Mouse (Mus musculus) heart, adult 2 months (tissue): ENCODE results near the gene Cfap221. TPM values are rescaled to one million over a fixed set of nuclear protein-coding genes. Genes with fewer than 3 reads are reported as not detected.

ENCODE experiments used
- DNase-seq, 2 experiments: peaks; one replicate each; pipeline ENCODE4 v3.0.0; 2021
- H3K27ac ChIP-seq: fragments of 200-600 bp; 2 replicates; pipeline ENCODE4 v1.8.1; 2022
- H3K27me3 ChIP-seq: fragments of 200-500 bp; 2 replicates; pipeline ENCODE4 v1.6.1; 2012; ENCODE audit warnings: mild to moderate bottlenecking, low read length, inconsistent platforms, mixed read lengths; ENCODE audit not compliant: control insufficient read depth, insufficient read depth
- H3K36me3 ChIP-seq: fragments of 200-500 bp; 2 replicates; pipeline ENCODE4 v1.6.1; 2012; ENCODE audit warnings: low read length, inconsistent platforms; ENCODE audit not compliant: control insufficient read depth, insufficient read depth
- H3K4me1 ChIP-seq: fragments of 200-500 bp; 2 replicates; pipeline ENCODE4 v1.6.1; 2011; ENCODE audit warnings: low read length; ENCODE audit not compliant: control insufficient read depth, insufficient read depth
- H3K4me3 ChIP-seq: fragments of 200-600 bp; 2 replicates; pipeline ENCODE4 v1.8.1; 2022
- H3K79me2 ChIP-seq: fragments of 200-500 bp; replicated peaks from 2 replicates; pipeline ENCODE4 v1.6.1; 2012; ENCODE audit warnings: mild to moderate bottlenecking, inconsistent platforms, low read length, moderate library complexity, mixed read lengths; ENCODE audit not compliant: control insufficient read depth, insufficient read depth
- H3K9ac ChIP-seq: fragments of 200-500 bp; 2 replicates; pipeline ENCODE4 v1.6.1; 2012; ENCODE audit warnings: low read depth, mild to moderate bottlenecking, control low read depth, inconsistent platforms, low read length, mixed read lengths
- CTCF ChIP-seq: fragments of 200-600 bp; IDR thresholded peaks from 2 replicates; pipeline ENCODE4 v1.8.1; 2022; ENCODE audit warnings: antibody characterized with exemption, mild to moderate bottlenecking, moderate library complexity
- EP300 ChIP-seq: fragments of 200-500 bp; IDR thresholded peaks from 2 replicates; pipeline ENCODE4 v1.6.1; 2011; ENCODE audit warnings: low read depth, low read length, control low read depth; ENCODE audit not compliant: insufficient read depth
- POLR2A ChIP-seq: fragments of 200-500 bp; IDR thresholded peaks from 2 replicates; pipeline ENCODE4 v1.6.1; 2011; ENCODE audit warnings: mild to moderate bottlenecking, low read depth, low read length, control low read depth; ENCODE audit not compliant: insufficient read depth
- WGBS: fragments of 180-500 bp; shearing (Covaris S2); methylation state at CpG from one replicate; pipeline ENCODE4 v1.1.7; 2018; 5-methylcytosine and 5-hydroxymethylcytosine counted together
- intact Hi-C: fragments of 180-260 bp; cut with DNase I; formaldehyde crosslinking; loops from one replicate; pipeline ENCODE4 v1.15.1; 2025
- polyA plus RNA-seq: library from polyadenylated mRNA; depleted of rRNA; stranded (reverse); fragments of >200 nt; gene quantifications from 2 replicates; pipeline ENCODE4 v1.2.3, GENCODE M21; 2012
- total RNA-seq, 2 experiments: library from RNA; stranded (reverse); gene quantifications; 2 replicates each; pipeline ENCODE4 v1.2.3; 2021

The Cfap221 gene
- total and polyA plus RNA-seq, 3 experiments = 0.25 TPM; not detected in 2

DNA sequence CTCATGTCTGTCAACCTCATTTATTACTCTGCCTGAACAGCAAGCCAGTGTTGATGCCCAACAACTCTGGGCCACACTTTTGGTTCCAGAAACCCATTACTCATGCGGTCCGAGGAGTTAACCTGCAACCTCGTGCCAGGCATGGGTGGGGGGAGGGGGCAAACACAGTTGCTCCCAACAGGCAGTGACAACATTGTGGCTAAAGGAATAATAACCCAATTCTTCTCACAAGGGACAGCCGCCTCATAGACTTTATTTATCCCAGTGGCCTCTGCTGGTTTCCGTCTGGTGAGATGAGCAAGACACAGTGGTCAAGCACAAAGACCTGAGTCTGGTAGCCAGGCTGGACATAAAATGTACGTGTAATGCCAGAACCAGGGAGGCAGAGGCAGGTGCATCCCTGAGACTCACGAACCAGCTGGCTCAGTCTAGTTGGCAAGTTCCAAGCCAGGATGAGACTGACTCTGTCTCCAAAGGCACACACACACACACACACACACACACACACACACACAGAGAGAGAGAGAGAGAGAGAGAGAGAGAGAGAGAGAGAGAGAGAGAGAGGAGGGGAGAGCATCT is 38.5 kb upstream of the Cfap221 start:
- intact Hi-C loops = no loop called here
- Histone ChIP-seq H3K9ac (no peak overlapping the region), H3K27ac (no peak overlapping the region), H3K36me3 (no peaks in the 10 kb centered on the region), H3K79me2 (no peaks in the 10 kb centered on the region), H3K4me3 (no peak overlapping the region), H3K27me3 (no peaks in the 10 kb centered on the region), H3K4me1 (no peaks in the 10 kb centered on the region)
- DNase-seq = no peak
- 78% methylated on average over 7 of the region's 7 CpGs for WGBS
- TF ChIP-seq EP300 = no peak

DNA sequence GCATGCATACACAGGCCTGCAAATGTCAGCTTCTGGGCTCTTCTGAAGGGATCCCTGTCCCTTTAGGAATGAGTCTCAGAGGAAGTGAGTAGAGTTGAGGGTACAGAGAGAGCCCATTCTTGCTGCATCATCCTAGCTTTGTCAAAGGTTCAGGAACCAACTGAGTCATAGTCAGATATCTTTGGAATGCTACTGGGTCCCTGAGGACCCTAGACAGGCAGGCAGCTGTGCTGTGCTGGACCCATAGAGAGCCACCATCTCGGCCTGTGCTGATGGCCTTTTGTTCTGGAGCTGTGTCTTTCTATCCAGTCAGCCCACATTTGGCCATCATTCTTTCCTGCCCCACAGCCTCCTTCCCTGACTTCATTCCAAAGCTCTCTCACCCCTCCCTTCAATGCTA is 37.8 kb upstream of the Cfap221 start:
- H3K27ac ChIP-seq = no peak overlapping the region
- no peaks in the 10 kb centered on the region for H3K36me3 ChIP-seq
- H3K4me3 ChIP-seq = no peak overlapping the region
- H3K79me2 ChIP-seq = no peaks in the 10 kb centered on the region
- H3K4me1 ChIP-seq = no peaks in the 10 kb centered on the region
- no peak overlapping the region for H3K9ac ChIP-seq
- WGBS = 41% methylated on average over 1 of the region's 1 CpGs
- DNase-seq = no peak
- H3K27me3 ChIP-seq = no peaks in the 10 kb centered on the region
- TF ChIP-seq EP300 (no peak), CTCF (no peak), POLR2A (no peak)
- intact Hi-C loops = loop anchor here (5.0 kb wide), 1 partner anchor 118 kb away; no protein-coding TSS in a partner anchor

- Histone ChIP-seq H3K36me3 (no peaks in the 10 kb centered on the region), H3K27ac (no peak overlapping the region), H3K9ac (no peak overlapping the region), H3K4me1 (no peaks in the 10 kb centered on the region), H3K4me3 (no peak overlapping the region), H3K79me2 (no peaks in the 10 kb centered on the region), H3K27me3 (no peaks in the 10 kb centered on the region)
- WGBS = 86% methylated on average over 2 of the region's 2 CpGs
- TF ChIP-seq POLR2A = no peak
- no peak for TF ChIP-seq CTCF
- no peak for TF ChIP-seq EP300
- intact Hi-C loops = loop anchor here (1.0 to 5.0 kb wide), 2 partner anchors 60 to 119 kb away; no protein-coding TSS in a partner anchor
- DNase-seq = no peak
Measured at GRCm38 (mm10) chr1:120033469-120033854, 36.4 kb upstream of the Cfap221 start.

DNA sequence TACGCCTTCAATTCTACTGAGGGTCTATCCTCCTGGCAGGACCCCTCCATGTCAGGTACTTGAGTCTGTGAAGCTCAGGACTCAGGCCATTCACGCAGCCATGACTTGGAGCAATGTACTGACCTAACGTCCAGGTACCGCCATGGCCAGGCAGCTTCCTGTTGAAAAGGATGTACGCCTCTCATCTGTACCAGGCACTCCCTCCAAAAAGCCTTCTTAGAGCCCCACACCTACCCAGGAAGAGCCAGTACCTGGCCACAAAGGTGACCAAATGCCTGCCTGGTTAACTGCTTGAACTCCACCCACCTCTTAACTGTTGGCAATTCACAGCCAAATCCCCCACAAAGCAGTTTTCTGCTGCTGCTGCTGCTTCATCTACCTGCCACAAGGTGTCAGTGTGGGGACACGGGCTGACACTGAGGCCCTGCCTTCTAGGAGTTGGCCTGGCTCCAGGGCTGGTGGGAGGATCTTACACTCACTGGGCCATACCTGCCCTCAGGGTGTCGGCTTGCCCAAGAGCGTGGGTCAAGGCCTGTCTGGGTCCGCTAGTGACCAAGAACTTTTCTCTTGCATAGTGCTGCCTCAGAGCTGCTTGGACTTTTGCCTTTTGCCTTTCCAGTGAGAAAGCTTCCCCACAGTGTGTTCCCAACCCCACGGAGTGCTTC is 35.9 kb upstream of the Cfap221 start:
- H3K4me1 ChIP-seq = no peaks in the 10 kb centered on the region
- no peak overlapping the region for H3K27ac ChIP-seq
- peak; percentile 75 to 79 for DNase-seq
- intact Hi-C loops = loop anchor here (1.0 to 5.0 kb wide), 2 partner anchors 60 to 119 kb away; no protein-coding TSS in a partner anchor
- no peak overlapping the region for H3K4me3 ChIP-seq
- no peaks in the 10 kb centered on the region for H3K79me2 ChIP-seq
- TF ChIP-seq EP300 (peak; percentile 70; the same call in 1 of the 2 replicates), POLR2A (no peak), CTCF (peak; percentile 90)
- H3K9ac ChIP-seq = no peak overlapping the region
- H3K36me3 ChIP-seq = no peaks in the 10 kb centered on the region
- WGBS = 35% methylated on average over 10 of the region's 10 CpGs
- H3K27me3 ChIP-seq = no peaks in the 10 kb centered on the region

DNA sequence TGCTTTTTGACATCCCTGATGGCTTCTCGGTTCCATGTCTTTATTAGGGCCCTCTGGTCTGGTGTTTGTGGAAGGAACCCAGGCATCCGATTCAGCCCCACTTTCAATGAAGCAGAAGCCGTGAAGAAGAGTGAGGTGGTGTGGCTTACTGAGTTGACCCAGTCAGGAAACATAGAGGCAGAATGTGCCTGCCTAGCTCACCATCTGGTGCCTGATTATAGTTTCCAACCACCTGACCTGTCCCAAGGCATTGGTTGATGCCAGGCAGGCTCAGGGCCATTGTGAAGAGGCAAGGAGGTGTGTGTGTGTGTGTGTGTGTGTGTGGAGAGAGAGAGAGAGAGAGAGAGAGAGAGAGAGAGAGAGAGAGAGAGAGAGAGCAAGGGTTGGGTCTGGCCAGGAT is 33.4 kb upstream of the Cfap221 start:
- Histone ChIP-seq H3K27me3 (no peaks in the 10 kb centered on the region), H3K4me3 (no peak overlapping the region), H3K9ac (no peak overlapping the region), H3K4me1 (no peaks in the 10 kb centered on the region), H3K36me3 (no peaks in the 10 kb centered on the region), H3K27ac (no peak overlapping the region), H3K79me2 (no peaks in the 10 kb centered on the region)
- no peak for TF ChIP-seq POLR2A
- no peak for TF ChIP-seq EP300
- no peak for TF ChIP-seq CTCF
- intact Hi-C loops = loop anchor here (5.0 kb wide), 1 partner anchor 122 kb away; no protein-coding TSS in a partner anchor
- DNase-seq = no peak
- 79% methylated on average over 3 of the region's 3 CpGs for WGBS

GRCm38 (mm10) chr1:120027693-120028092 is 30.7 kb upstream of the Cfap221 start:
- intact Hi-C loops = no loop called here
- no peaks in the 10 kb centered on the region for H3K4me1 ChIP-seq
- peak; percentile 47 to 52 for DNase-seq
- no peak overlapping the region for H3K4me3 ChIP-seq
- H3K27ac ChIP-seq = no peak overlapping the region
- TF ChIP-seq CTCF (no peak), EP300 (no peak), POLR2A (no peak)
- no peaks in the 10 kb centered on the region for H3K27me3 ChIP-seq
- H3K79me2 ChIP-seq = no peaks in the 10 kb centered on the region
- no peak overlapping the region for H3K9ac ChIP-seq
- no peaks in the 10 kb centered on the region for H3K36me3 ChIP-seq
- 40% methylated on average over 4 of the region's 4 CpGs for WGBS
